Mouse (Mus musculus) left cerebral cortex, adult 2 months (tissue): ENCODE data around the gene App. TPM values are rescaled to one million over a fixed set of nuclear protein-coding genes. Genes with fewer than 3 reads are reported as not detected.

ENCODE experiments used
- DNase-seq, 2 experiments: peaks; one replicate each; pipeline ENCODE4 v3.0.0; 2021 to 2022; ENCODE audit warnings: low spot score in 2 of 2, mixed read lengths in 1 of 2; ENCODE audit errors: extremely low spot score in 1 of 2
- H3K27ac ChIP-seq: fragments of 200-600 bp; 2 replicates; pipeline ENCODE4 v1.8.1; 2022
- H3K4me3 ChIP-seq: fragments of 200-600 bp; 2 replicates; pipeline ENCODE4 v1.8.1; 2022
- CTCF ChIP-seq: fragments of 200-600 bp; IDR thresholded peaks from 2 replicates; pipeline ENCODE4 v1.8.1; 2022; ENCODE audit warnings: antibody characterized with exemption, mild to moderate bottlenecking, moderate library complexity
- intact Hi-C: fragments of 180-260 bp; cut with DNase I; formaldehyde crosslinking; loops from one replicate; pipeline ENCODE4 v1.15.1; 2025
- total RNA-seq, 2 experiments: library from RNA; stranded (reverse); gene quantifications; 2 replicates each; pipeline ENCODE4 v1.2.3; 2021

Gene App
- total RNA-seq, 2 experiments from 2014 or later, result 1,405 to 1,415 TPM

DNA sequence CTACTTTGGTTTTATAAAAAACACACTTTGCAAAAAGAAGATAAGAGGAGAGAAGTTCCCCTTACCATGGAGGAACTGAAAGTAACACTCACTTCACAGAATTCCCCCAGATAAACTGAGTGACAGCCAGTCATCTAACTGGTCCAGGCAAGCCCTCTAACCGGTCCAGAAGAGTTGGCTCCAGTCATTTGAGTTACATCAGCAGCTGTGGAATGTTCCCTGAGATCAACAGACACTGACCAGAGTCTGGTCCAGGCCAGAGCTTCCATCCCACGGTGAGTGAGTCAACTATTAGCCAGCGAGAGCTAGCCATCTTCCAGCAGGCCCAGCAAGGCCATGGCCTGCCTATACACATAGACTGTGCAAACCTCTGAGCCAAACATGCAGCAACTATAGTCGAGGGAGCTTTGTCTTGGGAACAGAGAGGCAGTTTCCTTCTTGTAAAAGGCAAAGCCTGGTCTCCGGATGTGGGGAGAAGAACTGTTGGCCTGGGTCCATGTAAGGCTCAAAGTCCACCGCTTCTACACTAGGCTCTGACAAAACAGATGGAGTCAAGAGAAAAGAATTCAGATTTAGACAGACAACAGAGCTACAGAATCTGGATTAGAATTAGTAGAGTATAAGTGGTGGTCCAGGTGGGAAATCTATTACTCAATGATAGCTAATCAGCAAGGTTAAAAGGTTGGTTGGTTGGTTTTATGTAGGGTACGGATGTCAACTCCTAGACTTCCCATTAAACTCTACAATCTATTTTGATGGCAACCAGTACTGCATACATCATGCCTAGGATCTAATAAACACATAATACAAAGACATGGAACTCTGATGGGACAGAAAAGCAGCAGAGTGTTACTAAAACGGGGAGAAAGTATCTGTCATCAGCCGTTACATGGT lies 24.7 kb downstream of the App start:
- no peak overlapping the region for H3K4me3 ChIP-seq
- intact Hi-C loops, result no loop called here
- TF ChIP-seq CTCF, result no peak
- DNase-seq, result no peak
- H3K27ac ChIP-seq, result peak overlapping the region; percentile 57

DNA sequence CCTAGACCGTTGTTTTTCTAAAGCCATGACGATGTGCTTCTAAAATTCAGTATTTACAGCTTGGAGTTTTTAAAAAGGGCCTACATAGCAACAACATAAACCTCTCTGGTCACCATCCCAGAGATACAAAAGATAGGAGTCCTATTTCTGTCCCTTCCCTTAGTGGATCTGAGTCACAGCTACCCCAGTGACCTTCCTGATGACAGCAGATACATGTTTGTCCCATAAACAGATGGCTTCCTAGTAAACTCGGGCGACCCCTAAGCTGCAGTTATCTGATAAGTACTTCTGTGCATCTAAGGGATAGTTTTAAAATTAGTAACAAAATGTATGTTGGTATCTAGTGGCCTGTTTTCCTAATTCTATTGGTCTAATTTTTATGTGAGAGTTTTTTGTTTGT lies 26.1 kb downstream of the App start:
- H3K27ac ChIP-seq, result peak overlapping the region; percentile 59
- H3K4me3 ChIP-seq, result no peak overlapping the region
- no peak for DNase-seq
- intact Hi-C loops, result no loop called here
- no peak for TF ChIP-seq CTCF

DNA sequence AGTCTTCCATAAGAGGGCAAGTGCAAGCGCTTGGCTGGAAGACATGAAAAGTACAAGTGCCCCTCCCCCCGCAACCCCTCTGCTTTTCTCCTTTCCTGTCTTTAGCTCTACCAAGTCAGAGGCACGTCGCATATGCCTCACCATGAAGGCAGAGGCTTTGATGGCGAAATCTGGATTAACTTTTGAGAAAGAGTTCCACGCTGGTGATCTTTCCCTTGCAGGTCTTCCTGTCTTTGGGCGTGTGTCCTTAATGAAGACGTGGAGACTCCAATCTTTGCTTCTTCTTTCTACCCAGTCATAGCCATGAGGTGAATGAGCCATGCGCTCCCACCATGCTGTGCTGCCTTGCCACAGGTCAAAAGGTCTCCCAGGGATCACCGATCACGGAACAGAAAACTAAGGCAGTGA lies 27.8 kb downstream of the App start:
- intact Hi-C loops, result no loop called here
- DNase-seq, result no peak
- Histone ChIP-seq H3K27ac (no peak overlapping the region), H3K4me3 (no peak overlapping the region)
- no peak for TF ChIP-seq CTCF

DNA sequence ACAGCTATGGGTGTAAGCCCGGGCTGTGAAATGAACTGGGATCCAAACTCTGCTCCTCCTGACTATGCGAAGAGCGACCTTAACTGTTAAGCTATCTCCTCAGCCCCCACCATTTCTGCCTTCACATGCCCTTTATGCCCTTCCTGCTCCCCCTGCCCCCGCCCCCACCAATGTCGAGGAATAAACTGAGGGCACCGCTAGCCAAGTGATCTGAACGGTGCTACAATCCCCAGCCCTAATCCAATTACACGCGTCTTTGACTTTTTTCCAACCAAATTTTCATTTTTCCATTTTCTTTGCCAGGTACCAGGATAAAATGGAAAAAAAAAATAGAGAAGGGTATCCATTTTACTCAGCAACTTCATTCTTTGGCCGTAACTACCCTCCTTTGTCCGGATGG lies 28.2 kb downstream of the App start:
- no peak for TF ChIP-seq CTCF
- DNase-seq, result no peak
- no peak overlapping the region for H3K4me3 ChIP-seq
- H3K27ac ChIP-seq, result no peak overlapping the region
- intact Hi-C loops, result no loop called here

DNA sequence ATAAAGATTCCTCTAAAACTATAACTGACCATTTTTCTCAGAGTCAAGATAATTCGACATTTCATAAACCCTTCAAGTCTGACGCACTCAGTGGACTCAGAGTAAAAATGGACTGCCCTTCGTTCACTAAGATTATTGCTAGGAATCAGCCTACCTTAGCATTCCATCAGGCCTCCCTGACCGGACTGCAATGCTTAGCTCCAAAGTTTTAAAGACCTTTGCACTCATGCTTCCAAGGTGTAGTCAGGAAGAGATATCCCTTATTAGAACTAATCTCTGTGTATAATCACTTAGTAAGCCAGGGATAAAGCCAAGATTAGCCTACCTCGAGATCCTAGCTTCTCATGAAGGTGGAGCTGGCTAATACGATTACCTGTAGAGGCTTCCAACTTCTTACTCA lies 29.2 kb downstream of the App start:
- Histone ChIP-seq H3K4me3 (no peak overlapping the region), H3K27ac (no peak overlapping the region)
- no peak for DNase-seq
- intact Hi-C loops, result no loop called here
- no peak for TF ChIP-seq CTCF

DNA sequence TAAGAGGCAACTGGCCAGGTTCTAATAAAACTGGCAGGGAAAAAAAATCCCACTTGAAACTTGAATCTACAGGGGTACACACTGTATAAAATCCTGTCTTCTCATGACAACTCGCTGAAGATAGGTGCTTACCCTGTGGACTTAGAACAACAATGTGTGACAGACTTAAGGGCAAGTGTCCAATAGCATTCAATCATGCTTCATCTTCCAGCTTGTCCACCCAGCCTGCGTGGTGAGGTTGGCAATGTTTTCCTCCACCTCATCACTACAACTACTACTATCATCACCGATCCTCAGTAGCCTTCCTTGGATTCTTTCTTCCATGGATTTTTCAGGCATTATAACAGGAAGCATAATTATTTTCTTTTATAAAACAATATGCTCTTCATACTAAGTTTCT lies 29.7 kb downstream of the App start:
- DNase-seq, result no peak
- no peak overlapping the region for H3K27ac ChIP-seq
- no peak for TF ChIP-seq CTCF
- no peak overlapping the region for H3K4me3 ChIP-seq
- intact Hi-C loops, result no loop called here

DNA sequence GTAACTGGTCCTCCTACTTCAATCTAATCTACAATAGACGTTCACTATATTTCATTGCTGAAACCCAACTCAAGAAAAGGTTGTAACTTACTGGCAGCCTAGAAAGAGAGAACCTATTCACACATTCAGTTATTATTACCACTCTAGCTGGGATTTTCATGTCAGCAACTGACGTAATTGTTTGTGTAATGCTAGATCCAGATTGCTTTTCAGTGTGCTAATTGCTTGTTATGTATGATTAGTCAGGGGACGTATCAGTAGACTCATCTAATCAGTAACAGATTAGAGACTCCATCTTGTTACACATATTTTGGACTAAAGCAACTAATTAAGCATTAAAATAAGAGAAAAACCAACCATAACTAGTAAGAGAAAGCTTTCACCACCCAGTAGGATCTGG lies 30.4 kb downstream of the App start:
- H3K27ac ChIP-seq, result no peak overlapping the region
- TF ChIP-seq CTCF, result no peak
- no peak for DNase-seq
- H3K4me3 ChIP-seq, result no peak overlapping the region
- intact Hi-C loops, result no loop called here

DNA sequence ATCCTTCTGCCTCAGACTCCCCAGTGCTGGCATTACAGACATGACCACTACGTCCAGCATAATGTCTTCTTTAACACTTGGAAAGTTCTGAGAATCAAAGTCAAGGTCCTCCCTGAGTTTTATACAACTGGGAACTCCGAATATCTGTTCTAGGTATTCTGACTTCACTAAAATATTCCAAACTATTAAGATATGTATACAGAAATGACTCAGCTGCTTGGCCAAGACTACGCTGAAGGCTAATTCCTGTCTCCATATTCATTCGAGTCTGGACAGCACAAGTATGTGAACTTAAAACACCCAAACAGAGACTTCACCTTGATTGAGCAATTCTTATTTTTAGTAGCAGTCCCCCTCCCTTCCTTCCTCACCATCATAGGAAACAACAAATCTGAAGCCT lies 32.2 kb downstream of the App start:
- H3K27ac ChIP-seq, result no peak overlapping the region
- intact Hi-C loops, result no loop called here

DNA sequence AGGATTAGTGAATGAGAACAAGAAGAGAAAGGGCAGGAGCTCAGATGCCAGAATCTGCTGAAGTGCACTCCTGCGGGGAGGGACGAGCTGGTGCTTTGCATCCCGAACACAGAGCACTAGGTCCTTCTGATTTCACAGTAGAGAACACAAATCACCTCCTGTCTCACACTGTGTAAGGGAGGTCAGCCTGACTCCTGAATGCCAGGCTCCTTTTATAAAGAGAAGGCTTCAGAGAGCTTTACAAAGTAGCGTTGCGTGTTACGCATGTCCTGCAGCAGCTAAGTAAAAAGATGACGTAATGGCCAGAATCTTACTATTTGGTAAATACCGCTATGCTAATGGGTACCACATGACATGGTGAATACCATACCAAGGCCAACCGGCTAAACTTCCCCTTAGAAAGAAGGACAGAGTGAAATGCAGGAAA lies 34.4 kb downstream of the App start:
- intact Hi-C loops, result loop anchor here (5.0 kb wide), 1 partner anchor 33 kb away; the partner anchor contains the start of gene App
- H3K4me3 ChIP-seq, result no peak overlapping the region
- no peak for TF ChIP-seq CTCF
- DNase-seq, result no peak
- no peak overlapping the region for H3K27ac ChIP-seq

More for the DNA sequence above, 32.2 kb downstream of the App start:
- no peak for DNase-seq
- no peak for TF ChIP-seq CTCF
- H3K4me3 ChIP-seq, result no peak overlapping the region

DNA sequence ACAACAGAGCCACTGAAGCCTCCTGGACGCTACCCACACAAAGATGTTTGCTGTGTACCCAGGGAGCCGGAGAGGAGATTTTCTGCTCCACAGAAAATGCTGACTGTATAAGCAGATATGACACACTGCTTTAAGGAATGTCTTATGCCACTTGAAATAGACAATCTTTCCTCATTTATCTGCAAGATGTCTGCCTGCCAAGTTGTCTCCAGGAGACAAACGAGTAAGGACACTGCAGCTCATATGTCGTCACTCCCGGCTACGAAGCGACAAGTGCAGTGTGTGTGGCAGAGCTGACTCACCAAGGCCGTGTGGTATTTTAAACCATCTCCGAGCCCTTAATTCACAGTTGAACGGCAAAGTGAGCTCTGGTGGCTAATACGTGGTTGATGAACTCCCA lies 36.2 kb downstream of the App start:
- Histone ChIP-seq H3K27ac (peak overlapping the region; percentile 32; the same call in 1 of the 2 replicates), H3K4me3 (no peak overlapping the region)
- peak; percentile 56 to 64 for DNase-seq
- TF ChIP-seq CTCF, result no peak
- intact Hi-C loops, result loop anchor here (5.0 kb wide), 1 partner anchor 35 kb away; the partner anchor contains the start of gene App

DNA sequence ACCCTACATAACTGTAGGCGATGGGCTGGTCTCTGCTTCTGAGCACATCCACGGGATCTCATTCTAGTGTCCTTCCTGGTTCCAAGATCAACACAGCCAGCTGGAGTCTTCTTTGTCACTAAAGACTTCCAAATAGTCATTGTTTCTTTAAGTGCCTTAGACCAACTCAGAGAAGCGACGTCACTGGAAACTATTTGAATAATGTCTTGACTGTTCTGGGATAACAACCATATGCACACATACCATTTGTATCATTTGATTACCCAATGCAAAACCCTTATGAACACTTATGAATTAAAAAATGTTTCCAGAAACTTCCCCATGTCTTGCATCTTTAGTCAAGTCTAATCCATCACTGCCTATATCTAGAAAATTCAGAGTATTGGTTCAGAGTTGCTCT lies 37.5 kb downstream of the App start:
- no peak for DNase-seq
- TF ChIP-seq CTCF, result no peak
- H3K27ac ChIP-seq, result no peak overlapping the region
- intact Hi-C loops, result loop anchor here (5.0 kb wide), 1 partner anchor 36 kb away; the partner anchor contains the start of gene App
- H3K4me3 ChIP-seq, result no peak overlapping the region

DNA sequence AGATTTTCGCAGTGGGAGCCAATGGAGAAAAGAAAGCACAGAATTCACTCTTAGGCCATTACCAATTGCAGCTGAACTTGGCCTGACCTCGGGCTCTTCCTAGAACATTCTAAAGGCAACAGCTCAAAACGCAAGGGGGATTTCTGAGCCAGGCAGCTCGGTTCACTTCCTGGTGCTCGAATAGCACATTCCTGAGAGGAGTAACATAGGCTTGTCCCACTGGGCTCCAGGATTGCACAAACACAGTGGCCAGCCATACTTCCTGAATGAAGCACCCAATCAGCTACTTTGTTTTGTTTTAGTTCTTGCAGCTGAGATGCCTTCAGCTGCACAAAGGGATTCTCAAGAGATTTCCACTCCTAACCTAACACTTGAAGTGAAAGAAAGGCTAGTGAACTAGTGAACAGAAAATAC lies 40.1 kb downstream of the App start:
- H3K27ac ChIP-seq, result peak overlapping the region; percentile 64

More for the DNA sequence above, 40.1 kb downstream of the App start:
- TF ChIP-seq CTCF, result no peak
- peak overlapping the region; percentile 19 for H3K4me3 ChIP-seq
- intact Hi-C loops, result no loop called here
- DNase-seq, result no peak
